Mouse (Mus musculus): Measurements from ENCODE around the gene Cyp27a1.

The Cyp27a1 gene

GRCm38 (mm10) chr1:74771467-74771844, 58.1 kb downstream of the Cyp27a1 start:
- DNase-seq (ENCODE audit: low read depth in 1 of 2, low spot score in 2 of 2) = no peak

- no peak for DNase-seq (ENCODE audit: low read depth in 1 of 2, low spot score in 2 of 2)
These were observed 58.3 kb downstream of the Cyp27a1 start, which contains the start of gene Wnt6 for GRCm38 (mm10) chr1:74771845-74771930. Wnt6 (plus strand) TSS chr1:74771892.

GRCm38 (mm10) chr1:74771931-74772620, 58.7 kb downstream of the Cyp27a1 start:
- no peak for DNase-seq (ENCODE audit: low read depth in 1 of 2, low spot score in 2 of 2)

GRCm38 (mm10) chr1:74773136-74773535, 59.8 kb downstream of the Cyp27a1 start:
- DNase-seq (ENCODE audit: low read depth in 1 of 2, low spot score in 2 of 2) = peak; percentile 47 to 55

GRCm38 (mm10) chr1:74774062-74774461, 60.7 kb downstream of the Cyp27a1 start:
- DNase-seq (ENCODE audit: low read depth in 1 of 2, low spot score in 2 of 2) = no peak

- peak; percentile 38 to 69 for DNase-seq (ENCODE audit: low read depth in 1 of 2, low spot score in 2 of 2)
These were observed 62.4 kb downstream of the Cyp27a1 start for GRCm38 (mm10) chr1:74775816-74776215.

GRCm38 (mm10) chr1:74778934-74779486, 65.6 kb downstream of the Cyp27a1 start:
- DNase-seq (ENCODE audit: low read depth in 1 of 2, low spot score in 2 of 2) = no peak

GRCm38 (mm10) chr1:74782045-74782444, 68.7 kb downstream of the Cyp27a1 start:
- DNase-seq (ENCODE audit: low read depth in 1 of 2, low spot score in 2 of 2) = peak; percentile 52 to 57

GRCm38 (mm10) chr1:74783554-74783953, 70.2 kb downstream of the Cyp27a1 start:
- DNase-seq (ENCODE audit: low read depth in 1 of 2, low spot score in 2 of 2) = no peak

GRCm38 (mm10) chr1:74784041-74784759, 70.8 kb downstream of the Cyp27a1 start:
- DNase-seq (ENCODE audit: low read depth in 1 of 2, low spot score in 2 of 2) = peak in 1 of 2 experiments; percentile 51
